Mouse (Mus musculus): ENCODE data around the gene Prss53. TPM values are rescaled to one million over a fixed set of nuclear protein-coding genes. Genes with fewer than 3 reads are reported as not detected.
A peak's percentile ranks its signal among the peaks of the same experiment; 100 is the strongest.

Gene Prss53
- polyA plus RNA-seq, 1 experiment, result 2.2 TPM

GRCm38 (mm10) chr7:127888821-127889220 is 1.9 kb downstream of the Prss53 start:
- DNase-seq (ENCODE audit: low read depth), result no peak
- TF ChIP-seq CTCF (IDR thresholded peaks at IDR 0.05; ENCODE audit: borderline replicate concordance, extremely low read depth, insufficient read depth, insufficient read length) (no peak), POLR2A (IDR thresholded peaks at IDR 0.05; ENCODE audit: borderline replicate concordance, extremely low read depth, insufficient read depth, insufficient read length, poor library complexity, severe bottlenecking) (no peak)

DNA sequence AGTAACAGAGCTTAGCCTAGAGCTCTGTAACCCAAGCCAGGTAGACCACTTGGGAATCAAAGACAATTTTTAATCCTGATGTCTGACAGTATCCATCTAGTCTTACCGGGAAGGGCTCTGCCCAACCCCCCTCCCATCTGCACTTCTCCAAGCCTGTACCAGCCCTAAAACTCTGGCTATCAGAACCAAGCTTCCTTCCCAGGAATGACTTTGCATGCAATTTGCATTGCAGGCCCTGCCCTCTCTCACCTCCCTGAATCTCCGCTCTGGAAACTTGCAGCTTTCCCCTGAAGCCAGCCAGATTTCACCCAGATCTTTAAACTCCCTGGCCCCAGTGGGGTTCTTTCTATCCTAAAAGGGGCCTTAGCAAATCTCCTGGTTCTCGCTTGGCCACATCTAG is 3.0 kb downstream of the Prss53 start:
- no peak for DNase-seq (ENCODE audit: low read depth)
- TF ChIP-seq POLR2A (IDR thresholded peaks at IDR 0.05; ENCODE audit: borderline replicate concordance, extremely low read depth, insufficient read depth, insufficient read length, poor library complexity, severe bottlenecking) (no peak), CTCF (IDR thresholded peaks at IDR 0.05; ENCODE audit: borderline replicate concordance, extremely low read depth, insufficient read depth, insufficient read length) (no peak)

- TF ChIP-seq POLR2A (IDR thresholded peaks at IDR 0.05; ENCODE audit: borderline replicate concordance, extremely low read depth, insufficient read depth, insufficient read length, poor library complexity, severe bottlenecking), result no peak
- no peak for TF ChIP-seq CTCF (IDR thresholded peaks at IDR 0.05; ENCODE audit: borderline replicate concordance, extremely low read depth, insufficient read depth, insufficient read length)
- DNase-seq (ENCODE audit: low read depth), result no peak
Observed at GRCm38 (mm10) chr7:127887191-127887590, 3.6 kb downstream of the Prss53 start.

GRCm38 (mm10) chr7:127886551-127886950 is 4.2 kb downstream of the Prss53 start:
- TF ChIP-seq CTCF (IDR thresholded peaks at IDR 0.05; ENCODE audit: borderline replicate concordance, extremely low read depth, insufficient read depth, insufficient read length) (no peak), POLR2A (IDR thresholded peaks at IDR 0.05; ENCODE audit: borderline replicate concordance, extremely low read depth, insufficient read depth, insufficient read length, poor library complexity, severe bottlenecking) (no peak)
- no peak for DNase-seq (ENCODE audit: low read depth)

DNA sequence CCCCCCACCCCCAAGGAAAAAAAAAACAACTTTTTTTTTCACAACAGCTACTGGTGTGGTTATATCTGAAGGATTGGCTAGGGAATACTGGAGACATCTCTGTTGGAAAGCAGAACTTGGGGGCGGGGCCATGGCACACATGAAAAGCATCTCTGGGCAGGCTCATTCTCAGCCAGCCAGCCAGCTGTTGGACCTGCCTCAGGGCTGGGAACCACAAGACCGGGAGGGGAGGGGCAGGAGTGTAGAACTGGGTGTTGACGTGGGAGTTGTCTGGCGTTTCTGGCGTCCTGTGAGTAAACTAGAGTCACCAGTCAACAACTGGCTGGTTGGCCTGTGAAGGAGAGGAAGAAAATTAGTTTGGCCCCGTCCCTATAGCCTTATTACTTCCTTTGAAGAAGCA is 4.8 kb downstream of the Prss53 start:
- no peak for DNase-seq (ENCODE audit: low read depth)
- TF ChIP-seq POLR2A (IDR thresholded peaks at IDR 0.05; ENCODE audit: borderline replicate concordance, extremely low read depth, insufficient read depth, insufficient read length, poor library complexity, severe bottlenecking) (no peak), CTCF (IDR thresholded peaks at IDR 0.05; ENCODE audit: borderline replicate concordance, extremely low read depth, insufficient read depth, insufficient read length) (no peak)

DNA sequence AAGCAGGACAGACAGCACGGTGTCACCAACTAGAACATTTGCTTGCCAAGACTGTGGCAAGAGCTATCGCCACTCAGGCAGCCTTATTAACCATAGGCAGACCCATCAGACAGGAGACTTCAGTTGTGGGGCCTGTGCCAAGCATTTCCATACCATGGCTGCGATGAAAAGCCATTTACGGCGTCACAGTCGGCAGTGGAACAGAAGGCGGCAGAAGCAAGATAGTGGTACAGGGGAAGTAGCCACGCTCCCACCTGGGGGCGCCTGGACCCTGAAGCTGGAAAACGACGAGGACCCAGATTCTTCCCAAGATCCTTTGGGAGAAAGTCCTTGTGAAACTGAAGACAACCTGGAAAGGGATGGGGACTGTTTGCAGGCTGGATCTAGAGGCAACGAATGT is 10.3 kb downstream of the Prss53 start:
- TF ChIP-seq CTCF (IDR thresholded peaks at IDR 0.05; ENCODE audit: borderline replicate concordance, extremely low read depth, insufficient read depth, insufficient read length), result no peak
- no peak for TF ChIP-seq POLR2A (IDR thresholded peaks at IDR 0.05; ENCODE audit: borderline replicate concordance, extremely low read depth, insufficient read depth, insufficient read length, poor library complexity, severe bottlenecking)
- no peak for DNase-seq (ENCODE audit: low read depth)

- no peak for TF ChIP-seq POLR2A (IDR thresholded peaks at IDR 0.05; ENCODE audit: borderline replicate concordance, extremely low read depth, insufficient read depth, insufficient read length, poor library complexity, severe bottlenecking)
- no peak for TF ChIP-seq CTCF (IDR thresholded peaks at IDR 0.05; ENCODE audit: borderline replicate concordance, extremely low read depth, insufficient read depth, insufficient read length)
- no peak for DNase-seq (ENCODE audit: low read depth)
Observed at GRCm38 (mm10) chr7:127879301-127879700, 11.5 kb downstream of the Prss53 start.

- TF ChIP-seq CTCF (IDR thresholded peaks at IDR 0.05; ENCODE audit: borderline replicate concordance, extremely low read depth, insufficient read depth, insufficient read length), result no peak
- peak; percentile 75; the same call in 1 of the 2 replicates for TF ChIP-seq POLR2A (IDR thresholded peaks at IDR 0.05; ENCODE audit: borderline replicate concordance, extremely low read depth, insufficient read depth, insufficient read length, poor library complexity, severe bottlenecking)
- DNase-seq (ENCODE audit: low read depth), result peak; percentile 99
Observed at GRCm38 (mm10) chr7:127876467-127877348, 14.1 kb downstream of the Prss53 start, which contains the start of gene Zfp668. Zfp668 (minus strand) TSS chr7:127876828.

DNA sequence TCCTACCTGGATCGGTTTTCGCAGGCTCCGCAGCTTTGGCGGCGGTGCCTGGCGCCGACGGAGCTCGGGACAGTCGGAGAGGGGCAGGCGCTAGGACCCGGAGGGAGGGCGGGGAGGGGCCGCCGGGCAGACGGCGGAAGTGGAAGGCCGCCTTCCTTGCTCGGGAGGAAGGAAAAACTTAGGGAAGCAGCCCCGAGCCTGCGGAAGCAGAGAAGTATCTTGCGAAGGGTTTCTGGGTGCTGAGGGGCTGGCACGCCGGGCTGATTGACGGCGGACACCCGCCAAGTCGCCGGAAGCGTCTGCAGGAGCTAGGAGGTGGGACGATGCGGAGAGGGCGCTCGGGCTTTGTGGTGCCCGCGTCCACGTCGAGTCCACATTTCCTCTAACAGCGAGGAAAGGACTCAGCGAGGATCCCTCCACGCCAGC is 14.7 kb downstream of the Prss53 start, which contains the start of gene Zfp646:
Zfp646 (plus strand) TSS at position 181 of the 426 bp plus-strand sequence.
- no peak for TF ChIP-seq CTCF (IDR thresholded peaks at IDR 0.05; ENCODE audit: borderline replicate concordance, extremely low read depth, insufficient read depth, insufficient read length)
- TF ChIP-seq POLR2A (IDR thresholded peaks at IDR 0.05; ENCODE audit: borderline replicate concordance, extremely low read depth, insufficient read depth, insufficient read length, poor library complexity, severe bottlenecking), result 0 out of 2 replicates have a peak, but pooled peaks have one; percentile 2
- DNase-seq (ENCODE audit: low read depth), result peak; percentile 98

DNA sequence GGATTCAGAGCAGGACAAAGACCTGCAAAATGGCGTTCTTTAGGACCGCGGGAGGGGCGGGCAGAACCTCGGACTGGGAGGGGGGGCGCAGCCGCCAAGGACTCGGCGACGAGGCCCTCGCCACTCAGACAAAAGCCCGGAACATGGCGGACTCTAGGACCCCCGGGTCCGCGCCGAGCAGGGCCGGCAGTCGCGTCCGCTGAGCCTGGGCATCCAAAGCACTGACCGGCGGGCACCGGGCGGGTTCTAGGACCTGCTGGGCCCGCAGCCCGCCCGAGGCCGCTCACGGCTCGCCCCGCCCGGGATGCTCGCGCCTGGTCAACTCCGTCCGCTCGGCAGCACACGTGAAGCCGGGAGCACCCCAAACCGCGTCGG is 15.2 kb downstream of the Prss53 start:
- DNase-seq (ENCODE audit: low read depth), result peak; percentile 99
- TF ChIP-seq CTCF (IDR thresholded peaks at IDR 0.05; ENCODE audit: borderline replicate concordance, extremely low read depth, insufficient read depth, insufficient read length), result no peak
- peak; percentile 30 for TF ChIP-seq POLR2A (IDR thresholded peaks at IDR 0.05; ENCODE audit: borderline replicate concordance, extremely low read depth, insufficient read depth, insufficient read length, poor library complexity, severe bottlenecking)

DNA sequence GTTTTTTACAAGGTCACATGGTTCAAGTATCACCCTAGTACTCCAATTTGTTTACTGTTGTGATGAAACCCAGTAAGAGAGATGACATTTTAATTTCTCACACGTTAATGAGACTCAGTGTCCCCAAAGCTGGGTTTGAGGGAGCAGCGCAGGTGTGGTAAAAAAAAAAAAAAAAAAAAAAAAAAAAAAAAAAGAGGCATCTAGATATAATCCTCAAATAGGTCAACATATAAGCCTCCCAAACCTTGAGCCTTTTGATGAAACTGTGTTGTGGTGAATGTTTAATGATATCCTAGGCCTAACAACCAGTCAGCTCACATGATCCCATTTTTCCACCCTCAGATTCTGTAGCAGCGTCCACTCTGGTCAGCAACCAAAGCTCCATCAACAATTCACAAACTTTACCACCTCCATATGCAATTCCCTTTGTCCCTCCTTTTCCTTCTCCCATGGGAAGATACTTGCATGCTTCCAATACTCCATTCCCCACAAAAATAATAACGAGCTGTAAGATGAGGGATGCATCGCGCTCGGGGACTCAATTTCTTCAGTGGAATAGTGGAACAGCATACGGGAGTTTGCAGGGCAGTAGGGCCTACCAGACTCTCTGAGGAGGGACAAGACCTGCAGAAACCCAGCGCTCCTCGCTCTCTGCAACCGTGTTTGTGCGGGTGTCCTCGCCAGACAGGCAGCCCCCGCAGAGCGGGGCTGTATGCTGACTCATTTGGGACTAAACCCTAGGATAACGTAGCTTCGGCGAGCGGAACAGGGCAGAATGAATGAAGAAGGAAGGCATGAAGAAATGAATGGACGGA is 15.8 kb downstream of the Prss53 start:
- TF ChIP-seq POLR2A (IDR thresholded peaks at IDR 0.05; ENCODE audit: borderline replicate concordance, extremely low read depth, insufficient read depth, insufficient read length, poor library complexity, severe bottlenecking) (no peak; the same call in 1 of the 2 replicates), CTCF (IDR thresholded peaks at IDR 0.05; ENCODE audit: borderline replicate concordance, extremely low read depth, insufficient read depth, insufficient read length) (no peak)
- DNase-seq (ENCODE audit: low read depth), result no peak

Data from brain, embryonic 14.5 days (tissue).